Comparison of ENCODE assay signal across 8 mouse cellular contexts in the genomic region with DNA sequence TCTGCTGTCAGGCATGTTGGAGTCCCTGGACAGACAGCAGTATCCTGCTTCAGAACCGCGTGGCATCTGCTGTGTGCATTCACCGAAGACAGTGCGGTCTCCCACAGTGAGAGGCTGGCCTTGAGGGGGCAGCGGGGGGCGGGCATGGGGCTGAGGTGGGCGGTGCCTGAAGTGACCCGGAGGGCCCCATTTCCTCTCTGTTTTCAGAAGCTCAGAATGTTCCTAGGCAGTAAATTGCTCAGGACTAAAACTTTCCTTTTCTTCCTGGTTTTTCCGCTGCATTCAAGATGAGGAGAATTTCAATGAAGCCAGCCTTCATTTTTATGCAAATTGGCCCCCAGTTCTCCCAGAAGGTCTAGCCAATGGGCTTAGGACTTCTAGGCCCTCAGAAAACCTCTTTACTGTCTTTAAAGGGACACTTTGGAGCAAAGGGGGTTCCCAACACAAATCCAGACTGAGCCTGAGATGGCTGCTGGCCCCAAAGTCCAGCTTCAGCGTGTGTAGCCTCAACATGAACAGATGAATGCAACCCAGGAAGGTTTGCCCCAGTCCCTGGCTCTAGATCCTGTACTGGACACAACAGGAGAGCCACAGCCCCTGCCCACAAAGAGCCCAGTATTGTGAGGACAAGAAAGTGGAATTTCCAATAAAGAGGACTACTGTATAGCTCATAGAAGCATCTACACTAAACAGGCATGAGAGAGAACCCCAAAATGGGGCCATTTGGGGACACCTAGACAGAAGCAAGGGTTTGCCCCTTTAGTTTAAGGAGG. TPM values are rescaled to one million over a fixed set of nuclear protein-coding genes. Genes with fewer than 3 reads are reported as not detected.
DNase-seq lines count a peak whose midpoint lies in the region; ATAC-seq and TF ChIP-seq lines count a peak whose summit lies in the region.

A gene (minus strand): TSS at position 266 of the 773 bp plus-strand sequence.

- no peaks in the 10 kb centered on the region for H3K27me3 ChIP-seq in kidney, embryonic 15.5 days
- no peaks in the 10 kb centered on the region for H3K27me3 ChIP-seq in hindbrain, embryonic 15.5 days
- H3K27me3 ChIP-seq in limb, embryonic 13.5 days = no peaks in the 10 kb centered on the region
- no peaks in the 10 kb centered on the region for H3K27me3 ChIP-seq in testis, adult 2 months (ENCODE audit: control insufficient read depth, insufficient read depth, low read length)

- no peak within 1 kb of the TSS for H3K27ac ChIP-seq in kidney, embryonic 15.5 days
- peak within 1 kb of the TSS; percentile 61 for H3K27ac ChIP-seq in hindbrain, embryonic 15.5 days (replicated peaks)
- no peak within 1 kb of the TSS for H3K27ac ChIP-seq in limb, embryonic 13.5 days
- peak within 1 kb of the TSS; percentile 76 for H3K27ac ChIP-seq in testis, adult 2 months (ENCODE audit: control insufficient read depth, insufficient read depth, low read depth, low read length)

- no peak for DNase-seq in kidney, postnatal 25 days
- peak; percentile 38 for DNase-seq in embryo, embryonic 10.5 days (ENCODE audit: low spot score)
- DNase-seq in liver = no peak
- no peak for DNase-seq in spleen, adult 18-20 months

- H3K4me1 ChIP-seq in kidney, embryonic 15.5 days = peaks cover 14% of the 10 kb centered on the region
- peaks cover 7% of the 10 kb centered on the region; the same call in 1 of the 2 replicates for H3K4me1 ChIP-seq in hindbrain, embryonic 15.5 days (replicated peaks)
- peaks cover 13% of the 10 kb centered on the region for H3K4me1 ChIP-seq in limb, embryonic 13.5 days
- peaks cover 9% of the 10 kb centered on the region for H3K4me1 ChIP-seq in testis, adult 2 months (ENCODE audit: control insufficient read depth, insufficient read depth, low read length)

- H3K9ac ChIP-seq in kidney, embryonic 15.5 days = no peak within 1 kb of the TSS
- H3K9ac ChIP-seq in hindbrain, embryonic 15.5 days = no peak within 1 kb of the TSS
- H3K9ac ChIP-seq in limb, embryonic 13.5 days = peak within 1 kb of the TSS; percentile 8; the same call in 1 of the 2 replicates

- WGBS in kidney, embryonic 15.5 days = 18% methylated on average over 10 of the region's 10 CpGs
- 5% methylated on average over 10 of the region's 10 CpGs for WGBS in hindbrain, embryonic 15.5 days
- 27% methylated on average over 10 of the region's 10 CpGs for WGBS in limb, embryonic 13.5 days

- peak; percentile 62; the same call in 1 of the 2 replicates for TF ChIP-seq POLR2A in testis, adult 2 months (IDR thresholded peaks at IDR 0.05; ENCODE audit: control insufficient read depth, low read depth, low read length)

- no peaks in the 10 kb centered on the region for H3K36me3 ChIP-seq in kidney, embryonic 15.5 days
- H3K36me3 ChIP-seq in hindbrain, embryonic 15.5 days = no peaks in the 10 kb centered on the region
- no peaks in the 10 kb centered on the region for H3K36me3 ChIP-seq in limb, embryonic 13.5 days
- no peaks in the 10 kb centered on the region for H3K36me3 ChIP-seq in testis, adult 2 months (ENCODE audit: control insufficient read depth, insufficient read depth, low read length)

- peak within 1 kb of the TSS; percentile 40 for H3K4me2 ChIP-seq in kidney, embryonic 15.5 days
- peak within 1 kb of the TSS; percentile 37 for H3K4me2 ChIP-seq in hindbrain, embryonic 15.5 days
- no peak within 1 kb of the TSS for H3K4me2 ChIP-seq in limb, embryonic 13.5 days (replicated peaks)

- peak; percentile 54 for ATAC-seq in kidney, embryonic 15.5 days (replicated peaks; ENCODE audit: low FRiP score)
- ATAC-seq in hindbrain, embryonic 15.5 days (ENCODE audit: low FRiP score, low read depth) = peak; percentile 82
- ATAC-seq in limb, embryonic 13.5 days (ENCODE audit: low FRiP score, low read depth) = no peak

- no peak within 1 kb of the TSS for H3K4me3 ChIP-seq in kidney, embryonic 15.5 days (replicated peaks)
- H3K4me3 ChIP-seq in hindbrain, embryonic 15.5 days = no peak within 1 kb of the TSS; the same call in 1 of the 2 replicates
- H3K4me3 ChIP-seq in limb, embryonic 13.5 days = no peak within 1 kb of the TSS
- peak within 1 kb of the TSS; percentile 57 for H3K4me3 ChIP-seq in testis, adult 2 months (ENCODE audit: control insufficient read depth, low read depth, low read length)

- no peaks in the 10 kb centered on the region for H3K9me3 ChIP-seq in kidney, embryonic 15.5 days (replicated peaks)
- H3K9me3 ChIP-seq in hindbrain, embryonic 15.5 days = no peaks in the 10 kb centered on the region
- peaks cover 2% of the 10 kb centered on the region; the same call in 1 of the 2 replicates for H3K9me3 ChIP-seq in limb, embryonic 13.5 days

- no peak for TF ChIP-seq CTCF in testis, adult 2 months (IDR thresholded peaks at IDR 0.05; ENCODE audit: control insufficient read depth, insufficient read depth, insufficient replicate concordance, low read depth, low read length)

RNA-seq across cellular contexts. Expression of the gene that starts here (rescaled TPM):
- polyA plus RNA-seq in kidney, embryonic 15.5 days (2015; fragmentation: Nextera tagmentation; extraction: Ambion mirVana) = 2.1 and 4.6 TPM in 2 replicates
- polyA plus RNA-seq in hindbrain, embryonic 15.5 days (2015; fragmentation: Nextera tagmentation; extraction: Ambion mirVana) = 35.3 and 35.7 TPM in 2 replicates
- polyA plus RNA-seq in limb, embryonic 13.5 days (2015; fragmentation: Nextera tagmentation; extraction: Ambion mirVana) = 0.25 and 0.31 TPM in 2 replicates
- 91.8 and 114 TPM in 2 replicates for polyA plus RNA-seq in testis, adult 2 months (2012; rRNA removed)

Comparison
In these comparisons a context has a peak if more than half of its experiments do, and no peak if none do; other contexts are left out.
1. H3K27ac ChIP-seq: peak in hindbrain, embryonic 15.5 days (single experiment) and testis, adult 2 months (single experiment); none in kidney, embryonic 15.5 days (single experiment) and limb, embryonic 13.5 days (single experiment).